Mouse (Mus musculus) midbrain, embryonic 12.5 days (tissue): Measurements from ENCODE around the gene Igtp. TPM values are rescaled to one million over a fixed set of nuclear protein-coding genes. Genes with fewer than 3 reads are reported as not detected.
A peak's percentile ranks its signal among the peaks of the same experiment; 100 is the strongest.
"Not testable (repeated sequence)": the region's sequence is repeated elsewhere in the genome, so short reads cannot be mapped to it uniquely, and the experiment has no call there.

Experiments
- ATAC-seq: fragments of 200-750 bp; cut with Nextera tagmentation; 2 replicates; pipeline ENCODE4 v1.8.0; 2017; ENCODE audit warnings: low read depth, moderate TSS enrichment, moderate library complexity; ENCODE audit not compliant: low FRiP score
- H3K27ac ChIP-seq: fragments of 300-500 bp; sonication (generic); replicated peaks from 2 replicates; pipeline ENCODE4 v1.5.1; 2016; ENCODE audit warnings: mild to moderate bottlenecking
- H3K27me3 ChIP-seq: fragments of 300-500 bp; sonication (generic); 2 replicates; pipeline ENCODE4 v1.6.1; 2016; ENCODE audit warnings: mild to moderate bottlenecking
- H3K36me3 ChIP-seq: fragments of 300-500 bp; sonication (generic); 2 replicates; pipeline ENCODE4 v1.6.1; 2016
- H3K4me1 ChIP-seq: fragments of 300-500 bp; sonication (generic); 2 replicates; pipeline ENCODE4 v1.6.1; 2016
- H3K4me2 ChIP-seq: fragments of 300-500 bp; sonication (generic); replicated peaks from 2 replicates; pipeline ENCODE4 v1.6.1; 2016; ENCODE audit warnings: mild to moderate bottlenecking, moderate library complexity
- H3K4me3 ChIP-seq: fragments of 300-500 bp; sonication (generic); 2 replicates; pipeline ENCODE4 v1.5.1; 2016; ENCODE audit warnings: mild to moderate bottlenecking
- H3K9ac ChIP-seq: fragments of 300-500 bp; sonication (generic); replicated peaks from 2 replicates; pipeline ENCODE4 v1.6.1; 2016; ENCODE audit warnings: mild to moderate bottlenecking, moderate library complexity
- H3K9me3 ChIP-seq: fragments of 300-500 bp; sonication (generic); 2 replicates; pipeline ENCODE4 v1.6.1; 2016; ENCODE audit warnings: mild to moderate bottlenecking
- WGBS: fragments of 180-500 bp; shearing (Covaris S2); methylation state at CpG from one replicate; pipeline ENCODE4 v1.1.7; 2016; 5-methylcytosine and 5-hydroxymethylcytosine counted together
- polyA plus RNA-seq: library from polyadenylated mRNA; unstranded; fragments of >200 nt; fragmentation: Nextera tagmentation; extraction: Ambion mirVana; gene quantifications from 2 replicates; pipeline ENCODE4 v1.2.1, GENCODE M21; 2016

Gene Igtp
- polyA plus RNA-seq, 1 experiment from 2014 or later, result 1.8 TPM

- no peak overlapping the region for H3K27ac ChIP-seq
- H3K27me3 ChIP-seq, result no peaks in the 10 kb centered on the region
- ATAC-seq, result no peak
- no peak overlapping the region for H3K9ac ChIP-seq
- peak overlapping the region; percentile 38 for H3K4me2 ChIP-seq
- H3K9me3 ChIP-seq, result no peaks in the 10 kb centered on the region
- WGBS, result 52% methylated on average over 17 of the region's 17 CpGs
- H3K4me1 ChIP-seq, result peaks cover 6% of the 10 kb centered on the region; the same call in 1 of the 2 replicates
- peak overlapping the region; percentile 27 for H3K4me3 ChIP-seq
- no peaks in the 10 kb centered on the region for H3K36me3 ChIP-seq
These were observed 15.2 kb downstream of the Igtp start for GRCm38 (mm10) chr11:58214391-58215048.

GRCm38 (mm10) chr11:58215049-58215430, 15.7 kb downstream of the Igtp start:
- not testable (repeated sequence) for ATAC-seq, H3K4me2 ChIP-seq
- WGBS, result 49% methylated on average over 3 of the region's 3 CpGs

GRCm38 (mm10) chr11:58215814-58216213, 16.5 kb downstream of the Igtp start:
- H3K4me1 ChIP-seq, result peaks cover 6% of the 10 kb centered on the region; the same call in 1 of the 2 replicates
- no peaks in the 10 kb centered on the region for H3K9me3 ChIP-seq
- H3K4me3 ChIP-seq, result no peak overlapping the region
- ATAC-seq, result no peak
- H3K36me3 ChIP-seq, result no peaks in the 10 kb centered on the region
- H3K27me3 ChIP-seq, result no peaks in the 10 kb centered on the region
- H3K27ac ChIP-seq, result no peak overlapping the region
- H3K9ac ChIP-seq, result no peak overlapping the region
- 82% methylated on average over 5 of the region's 5 CpGs for WGBS
- no peak overlapping the region for H3K4me2 ChIP-seq

More at GRCm38 (mm10) chr11:58215049-58215430, 15.7 kb downstream of the Igtp start:
- not testable (repeated sequence) for H3K36me3 ChIP-seq, H3K9ac ChIP-seq, H3K9me3 ChIP-seq, H3K4me3 ChIP-seq, H3K27ac ChIP-seq, H3K4me1 ChIP-seq, H3K27me3 ChIP-seq

- Histone ChIP-seq H3K27ac (no peak overlapping the region), H3K36me3 (no peaks in the 10 kb centered on the region), H3K4me2 (no peak overlapping the region), H3K9me3 (no peaks in the 10 kb centered on the region), H3K4me3 (no peak overlapping the region), H3K27me3 (no peaks in the 10 kb centered on the region), H3K4me1 (no peaks in the 10 kb centered on the region), H3K9ac (no peak overlapping the region)
- no peak for ATAC-seq
- 89% methylated on average over 6 of the region's 6 CpGs for WGBS
These were observed 17.5 kb downstream of the Igtp start for GRCm38 (mm10) chr11:58216823-58217222.

GRCm38 (mm10) chr11:58223751-58224150, 24.4 kb downstream of the Igtp start:
- Histone ChIP-seq H3K9ac (no peak overlapping the region), H3K36me3 (no peaks in the 10 kb centered on the region), H3K9me3 (no peaks in the 10 kb centered on the region), H3K4me3 (no peak overlapping the region), H3K4me1 (no peaks in the 10 kb centered on the region), H3K27ac (no peak overlapping the region), H3K4me2 (no peak overlapping the region), H3K27me3 (no peaks in the 10 kb centered on the region)
- no peak for ATAC-seq
- 56% methylated on average over 4 of the region's 4 CpGs for WGBS

GRCm38 (mm10) chr11:58224313-58224712, 25.0 kb downstream of the Igtp start:
- no peak overlapping the region for H3K27ac ChIP-seq
- whole genome bisulfite sequencing, result 62% methylated on average over 7 of the region's 7 CpGs
- H3K9ac ChIP-seq, result no peak overlapping the region
- H3K9me3 ChIP-seq, result no peaks in the 10 kb centered on the region
- H3K27me3 ChIP-seq, result no peaks in the 10 kb centered on the region
- H3K36me3 ChIP-seq, result no peaks in the 10 kb centered on the region
- no peak overlapping the region for H3K4me2 ChIP-seq
- no peak for ATAC-seq
- no peaks in the 10 kb centered on the region for H3K4me1 ChIP-seq
- H3K4me3 ChIP-seq, result no peak overlapping the region

GRCm38 (mm10) chr11:58224872-58225271, 25.5 kb downstream of the Igtp start:
- not testable (repeated sequence) for H3K9ac ChIP-seq, H3K27me3 ChIP-seq, H3K27ac ChIP-seq, H3K4me2 ChIP-seq, ATAC-seq, H3K36me3 ChIP-seq, H3K4me1 ChIP-seq, H3K4me3 ChIP-seq, H3K9me3 ChIP-seq
- WGBS, result 78% methylated on average over 2 of the region's 2 CpGs

- Histone ChIP-seq H3K36me3 (no peaks in the 10 kb centered on the region), H3K4me3 (no peak overlapping the region), H3K4me1 (no peaks in the 10 kb centered on the region), H3K4me2 (no peak overlapping the region), H3K27me3 (no peaks in the 10 kb centered on the region), H3K9ac (no peak overlapping the region), H3K9me3 (no peaks in the 10 kb centered on the region), H3K27ac (no peak overlapping the region)
- WGBS, result 13% methylated on average over 5 of the region's 5 CpGs
- ATAC-seq, result no peak
These were observed 26.3 kb downstream of the Igtp start for GRCm38 (mm10) chr11:58225655-58226054.

- no peak overlapping the region for H3K4me3 ChIP-seq
- no peaks in the 10 kb centered on the region for H3K4me1 ChIP-seq
- H3K36me3 ChIP-seq, result no peaks in the 10 kb centered on the region
- no peak overlapping the region for H3K27ac ChIP-seq
- no peak for ATAC-seq
- no peak overlapping the region for H3K4me2 ChIP-seq
- H3K9ac ChIP-seq, result no peak overlapping the region
- H3K9me3 ChIP-seq, result no peaks in the 10 kb centered on the region
- no peaks in the 10 kb centered on the region for H3K27me3 ChIP-seq
These were observed 27.1 kb downstream of the Igtp start for GRCm38 (mm10) chr11:58226425-58226824.

GRCm38 (mm10) chr11:58228021-58228420, 28.7 kb downstream of the Igtp start:
- WGBS, result 93% methylated on average over 2 of the region's 2 CpGs
- not testable (repeated sequence) for ATAC-seq, H3K4me3 ChIP-seq, H3K27me3 ChIP-seq, H3K4me2 ChIP-seq, H3K4me1 ChIP-seq, H3K9ac ChIP-seq, H3K27ac ChIP-seq, H3K36me3 ChIP-seq, H3K9me3 ChIP-seq

GRCm38 (mm10) chr11:58230396-58230910, 31.1 kb downstream of the Igtp start:
- Histone ChIP-seq H3K4me3 (no peak overlapping the region), H3K4me1 (no peaks in the 10 kb centered on the region), H3K9me3 (no peaks in the 10 kb centered on the region), H3K9ac (no peak overlapping the region), H3K36me3 (no peaks in the 10 kb centered on the region), H3K4me2 (no peak overlapping the region), H3K27me3 (0 out of 2 replicates have a peak, but pooled peaks cover 5% of the 10 kb centered on the region), H3K27ac (no peak overlapping the region)
- no peak for ATAC-seq
- 75% methylated on average over 16 of the region's 16 CpGs for WGBS

GRCm38 (mm10) chr11:58231156-58231555, 31.8 kb downstream of the Igtp start:
- H3K4me3 ChIP-seq, result no peak overlapping the region
- H3K36me3 ChIP-seq, result no peaks in the 10 kb centered on the region
- no peak overlapping the region for H3K27ac ChIP-seq
- H3K9me3 ChIP-seq, result no peaks in the 10 kb centered on the region
- WGBS, result 88% methylated on average over 8 of the region's 8 CpGs
- ATAC-seq, result no peak
- H3K4me2 ChIP-seq, result no peak overlapping the region
- no peaks in the 10 kb centered on the region for H3K4me1 ChIP-seq
- 0 out of 2 replicates have a peak, but pooled peaks cover 5% of the 10 kb centered on the region for H3K27me3 ChIP-seq
- H3K9ac ChIP-seq, result no peak overlapping the region

GRCm38 (mm10) chr11:58234551-58234950, 35.2 kb downstream of the Igtp start:
- not testable (repeated sequence) for H3K4me2 ChIP-seq, H3K27ac ChIP-seq, H3K36me3 ChIP-seq, ATAC-seq, H3K4me1 ChIP-seq, H3K9ac ChIP-seq, H3K9me3 ChIP-seq, H3K4me3 ChIP-seq, H3K27me3 ChIP-seq
- WGBS, result 86% methylated on average over 3 of the region's 3 CpGs
